Mouse (Mus musculus): ENCODE results near the gene Map3k9. TPM values are rescaled to one million over a fixed set of nuclear protein-coding genes. Genes with fewer than 3 reads are reported as not detected.
A peak's percentile ranks its signal among the peaks of the same experiment; 100 is the strongest.

Map3k9 gene
- polyA plus RNA-seq, 1 experiment from 2014 or later, result 3.6 TPM

GRCm38 (mm10) chr12:81765386-81765785, 15.6 kb downstream of the Map3k9 start:
- no peaks in the 10 kb centered on the region for H3K27me3 ChIP-seq (replicated peaks; ENCODE audit: insufficient read depth, low read length)
- no peak overlapping the region for H3K27ac ChIP-seq (ENCODE audit: low read length)

GRCm38 (mm10) chr12:81764370-81764769, 16.6 kb downstream of the Map3k9 start:
- DNase-seq (ENCODE audit: low spot score), result no peak
- Histone ChIP-seq H3K27me3 (replicated peaks; ENCODE audit: insufficient read depth, low read length) (no peaks in the 10 kb centered on the region), H3K4me3 (ENCODE audit: low read depth, low read length) (no peak overlapping the region), H3K4me2 (replicated peaks; ENCODE audit: low read depth, low read length) (no peak overlapping the region), H3K9ac (replicated peaks; ENCODE audit: low read depth) (no peak overlapping the region), H3K36me3 (ENCODE audit: insufficient read depth, low read length) (no peaks in the 10 kb centered on the region), H3K9me3 (ENCODE audit: low read length) (no peaks in the 10 kb centered on the region), H3K4me1 (ENCODE audit: insufficient read depth, low read depth, low read length) (no peaks in the 10 kb centered on the region), H3K27ac (ENCODE audit: low read length) (no peak overlapping the region)
- TF ChIP-seq EP300 (IDR thresholded peaks at IDR 0.05) (no peak), CTCF (IDR thresholded peaks at IDR 0.05) (no peak)
- no peak for ATAC-seq
- 80% methylated on average over 5 of the region's 5 CpGs for WGBS

More at GRCm38 (mm10) chr12:81765386-81765785, 15.6 kb downstream of the Map3k9 start:
- DNase-seq (ENCODE audit: low spot score) (no peak), ATAC-seq (no peak)
- Histone ChIP-seq H3K4me2 (replicated peaks; ENCODE audit: low read depth, low read length) (no peak overlapping the region), H3K4me1 (ENCODE audit: insufficient read depth, low read depth, low read length) (no peaks in the 10 kb centered on the region), H3K9me3 (ENCODE audit: low read length) (no peaks in the 10 kb centered on the region), H3K4me3 (ENCODE audit: low read depth, low read length) (no peak overlapping the region), H3K36me3 (ENCODE audit: insufficient read depth, low read length) (no peaks in the 10 kb centered on the region), H3K9ac (replicated peaks; ENCODE audit: low read depth) (no peak overlapping the region)
- no peak for TF ChIP-seq CTCF (IDR thresholded peaks at IDR 0.05)
- TF ChIP-seq EP300 (IDR thresholded peaks at IDR 0.05), result no peak
- 87% methylated on average over 6 of the region's 6 CpGs for WGBS

GRCm38 (mm10) chr12:81754651-81755050, 26.3 kb downstream of the Map3k9 start:
- H3K36me3 ChIP-seq (ENCODE audit: insufficient read depth, low read length), result no peaks in the 10 kb centered on the region
- H3K9me3 ChIP-seq (ENCODE audit: low read length), result no peaks in the 10 kb centered on the region
- no peak overlapping the region for H3K4me3 ChIP-seq (ENCODE audit: low read depth, low read length)
- 47% methylated on average over 7 of the region's 7 CpGs for WGBS
- no peak for TF ChIP-seq EP300 (IDR thresholded peaks at IDR 0.05)
- TF ChIP-seq CTCF (IDR thresholded peaks at IDR 0.05), result no peak
- no peaks in the 10 kb centered on the region for H3K27me3 ChIP-seq (replicated peaks; ENCODE audit: insufficient read depth, low read length)
- H3K9ac ChIP-seq (replicated peaks; ENCODE audit: low read depth), result no peak overlapping the region
- ATAC-seq (peak; percentile 55), DNase-seq (ENCODE audit: low spot score) (peak; percentile 55)
- H3K4me1 ChIP-seq (ENCODE audit: insufficient read depth, low read depth, low read length), result peaks cover 23% of the 10 kb centered on the region
- H3K4me2 ChIP-seq (replicated peaks; ENCODE audit: low read depth, low read length), result no peak overlapping the region
- no peak overlapping the region for H3K27ac ChIP-seq (ENCODE audit: low read length)

- Histone ChIP-seq H3K27me3 (replicated peaks; ENCODE audit: insufficient read depth, low read length) (no peaks in the 10 kb centered on the region), H3K9me3 (ENCODE audit: low read length) (no peaks in the 10 kb centered on the region), H3K4me3 (ENCODE audit: low read depth, low read length) (no peak overlapping the region), H3K4me1 (ENCODE audit: insufficient read depth, low read depth, low read length) (peaks cover 23% of the 10 kb centered on the region), H3K4me2 (replicated peaks; ENCODE audit: low read depth, low read length) (no peak overlapping the region), H3K27ac (ENCODE audit: low read length) (no peak overlapping the region), H3K9ac (replicated peaks; ENCODE audit: low read depth) (no peak overlapping the region), H3K36me3 (ENCODE audit: insufficient read depth, low read length) (no peaks in the 10 kb centered on the region)
- ATAC-seq (no peak), DNase-seq (ENCODE audit: low spot score) (no peak)
- 66% methylated on average over 4 of the region's 4 CpGs for WGBS
- TF ChIP-seq CTCF (IDR thresholded peaks at IDR 0.05), result no peak
- no peak for TF ChIP-seq EP300 (IDR thresholded peaks at IDR 0.05)
These were observed 29.9 kb downstream of the Map3k9 start for GRCm38 (mm10) chr12:81751116-81751515.

GRCm38 (mm10) chr12:81748918-81749317, 32.1 kb downstream of the Map3k9 start:
- peak; percentile 5 for DNase-seq (ENCODE audit: low spot score)
- no peak overlapping the region for H3K4me3 ChIP-seq (ENCODE audit: low read depth, low read length)

GRCm38 (mm10) chr12:81748021-81748576, 32.9 kb downstream of the Map3k9 start:
- no peak overlapping the region for H3K4me3 ChIP-seq (ENCODE audit: low read depth, low read length)
- no peak overlapping the region for H3K9ac ChIP-seq (replicated peaks; ENCODE audit: low read depth)
- ATAC-seq (0 out of 2 replicates have a peak, but pooled peaks have one; percentile 35), DNase-seq (ENCODE audit: low spot score) (peak; percentile 42)
- WGBS, result 19% methylated on average over 4 of the region's 4 CpGs
- H3K9me3 ChIP-seq (ENCODE audit: low read length), result no peaks in the 10 kb centered on the region
- H3K4me2 ChIP-seq (replicated peaks; ENCODE audit: low read depth, low read length), result no peak overlapping the region
- H3K27me3 ChIP-seq (replicated peaks; ENCODE audit: insufficient read depth, low read length), result no peaks in the 10 kb centered on the region
- H3K27ac ChIP-seq (ENCODE audit: low read length), result no peak overlapping the region
- peaks cover 9% of the 10 kb centered on the region for H3K4me1 ChIP-seq (ENCODE audit: insufficient read depth, low read depth, low read length)
- TF ChIP-seq CTCF (IDR thresholded peaks at IDR 0.05) (no peak), EP300 (IDR thresholded peaks at IDR 0.05) (no peak)
- H3K36me3 ChIP-seq (ENCODE audit: insufficient read depth, low read length), result no peaks in the 10 kb centered on the region

More at GRCm38 (mm10) chr12:81748918-81749317, 32.1 kb downstream of the Map3k9 start:
- H3K4me1 ChIP-seq (ENCODE audit: insufficient read depth, low read depth, low read length), result peaks cover 9% of the 10 kb centered on the region
- H3K9ac ChIP-seq (replicated peaks; ENCODE audit: low read depth), result no peak overlapping the region
- H3K4me2 ChIP-seq (replicated peaks; ENCODE audit: low read depth, low read length), result no peak overlapping the region
- no peak for ATAC-seq
- WGBS, result 49% methylated on average over 3 of the region's 3 CpGs
- no peaks in the 10 kb centered on the region for H3K36me3 ChIP-seq (ENCODE audit: insufficient read depth, low read length)
- no peaks in the 10 kb centered on the region for H3K9me3 ChIP-seq (ENCODE audit: low read length)
- H3K27me3 ChIP-seq (replicated peaks; ENCODE audit: insufficient read depth, low read length), result no peaks in the 10 kb centered on the region
- TF ChIP-seq CTCF (IDR thresholded peaks at IDR 0.05) (no peak), EP300 (IDR thresholded peaks at IDR 0.05) (no peak)
- H3K27ac ChIP-seq (ENCODE audit: low read length), result no peak overlapping the region

Data from lung, postnatal 0 days (tissue).